Mouse (Mus musculus) testis, adult 2 months (tissue): ENCODE results near the gene Mybph.

Source experiments
- CTCF ChIP-seq: fragments of 200-500 bp; IDR thresholded peaks from 2 replicates; pipeline ENCODE4 v1.5.1; 2012; ENCODE audit warnings: low read depth, mild to moderate bottlenecking, inconsistent platforms, low read length, moderate library complexity; ENCODE audit not compliant: control insufficient read depth, insufficient read depth, insufficient replicate concordance
- POLR2A ChIP-seq: fragments of 200-500 bp; IDR thresholded peaks from 2 replicates; pipeline ENCODE4 v1.6.1; 2012; ENCODE audit warnings: low read depth, mild to moderate bottlenecking, inconsistent platforms, low read length, moderate library complexity; ENCODE audit not compliant: control insufficient read depth

GRCm38 (mm10) chr1:134195979-134196378 is 2.7 kb downstream of the Mybph start:
- TF ChIP-seq POLR2A (no peak), CTCF (no peak)
